Mouse (Mus musculus) CH12.LX (cell line): ENCODE measurements around the gene Lrrc28. TPM values are rescaled to one million over a fixed set of nuclear protein-coding genes. Genes with fewer than 3 reads are reported as not detected.

Source experiments
- DNase-seq: peaks from one replicate; pipeline ENCODE4 v3.0.0-alpha.2; 2013; ENCODE audit errors: extremely low read depth
- H3K27ac ChIP-seq: 2 replicates; pipeline ENCODE4 v1.5.1; 2012; ENCODE audit warnings: low read depth, mild to moderate bottlenecking, control low read depth, moderate library complexity; ENCODE audit not compliant: insufficient read depth
- H3K27me3 ChIP-seq: replicated peaks from 2 replicates; pipeline ENCODE3; 2012; ENCODE audit warnings: inconsistent platforms
- H3K36me3 ChIP-seq, 2 experiments: replicated peaks in 1 of 2; 2 replicates each; pipeline versions ENCODE3 to v1.6.1; 2012; ENCODE audit warnings: inconsistent platforms in 1 of 2, low read length in 1 of 2, mild to moderate bottlenecking in 1 of 2, mixed read lengths in 1 of 2, moderate library complexity in 1 of 2; ENCODE audit not compliant: control insufficient read depth in 1 of 2, insufficient read depth in 1 of 2
- H3K4me1 ChIP-seq, 2 experiments: 2 replicates each; pipeline ENCODE4 v1.6.1; 2012; ENCODE audit warnings: inconsistent platforms in 1 of 2, moderate library complexity in 1 of 2; ENCODE audit not compliant: insufficient read depth in 2 of 2, control insufficient read depth in 1 of 2
- H3K4me2 ChIP-seq: 2 replicates; pipeline ENCODE4 v1.6.1; 2012; ENCODE audit warnings: low read depth, mild to moderate bottlenecking, control low read depth; ENCODE audit not compliant: poor library complexity, insufficient read depth, severe bottlenecking
- H3K4me3 ChIP-seq, 3 experiments: fragments of 150-350 bp in 1 of 3; sonication (generic) in 1 of 3; replicated peaks in 1 of 3; 2 replicates each; pipeline versions ENCODE3 to v1.5.1; 2011 to 2012; ENCODE audit warnings: low read depth in 2 of 3, low read length in 2 of 3, mild to moderate bottlenecking in 2 of 3, moderate library complexity in 2 of 3, control low read depth in 1 of 3, improper control_type of control experiment in 1 of 3, inconsistent platforms in 1 of 3, mixed read lengths in 1 of 3; ENCODE audit not compliant: poor library complexity in 1 of 3
- H3K79me2 ChIP-seq: replicated peaks from 2 replicates; pipeline ENCODE4 v1.6.1; 2012; ENCODE audit warnings: mild to moderate bottlenecking, moderate library complexity; ENCODE audit not compliant: control insufficient read depth, poor library complexity, insufficient read depth, severe bottlenecking; ENCODE audit errors: extremely low read depth
- H3K9ac ChIP-seq: 2 replicates; pipeline ENCODE4 v1.6.1; 2012; ENCODE audit warnings: low read depth, mild to moderate bottlenecking, control low read depth, moderate library complexity; ENCODE audit not compliant: insufficient read depth
- H3K9me3 ChIP-seq: replicated peaks from 2 replicates; pipeline ENCODE3; 2012; ENCODE audit warnings: low read length, inconsistent platforms, mixed read lengths
- CHD2 ChIP-seq: IDR thresholded peaks from 2 replicates; pipeline ENCODE4 v1.6.1; 2011; ENCODE audit warnings: low read length, improper control_type of control experiment
- EP300 ChIP-seq: IDR thresholded peaks from 2 replicates; pipeline ENCODE4 v1.6.1; 2011; ENCODE audit warnings: low read length, improper control_type of control experiment
- GABPA ChIP-seq: IDR thresholded peaks from 2 replicates; pipeline ENCODE4 v1.6.1; 2012; ENCODE audit warnings: low read depth, low read length, improper control_type of control experiment, inconsistent platforms; ENCODE audit not compliant: insufficient replicate concordance
- JUN ChIP-seq: IDR thresholded peaks from 2 replicates; pipeline ENCODE4 v1.6.1; 2011; ENCODE audit warnings: low read depth, mild to moderate bottlenecking, low read length, improper control_type of control experiment, moderate library complexity; ENCODE audit not compliant: insufficient read depth
- JUND ChIP-seq: conservative IDR thresholded peaks from 2 replicates; pipeline ENCODE4 v1.6.1; 2011; ENCODE audit warnings: low read depth, low read length, improper control_type of control experiment
- MAFK ChIP-seq: IDR thresholded peaks from 2 replicates; pipeline ENCODE4 v1.6.1; 2011; ENCODE audit warnings: low read length, improper control_type of control experiment; ENCODE audit not compliant: insufficient replicate concordance
- MAZ ChIP-seq: IDR thresholded peaks from 2 replicates; pipeline ENCODE4 v1.6.1; 2012; ENCODE audit warnings: low read depth, mild to moderate bottlenecking, inconsistent platforms, low read length, improper control_type of control experiment, moderate library complexity
- MEF2A ChIP-seq: IDR thresholded peaks from 2 replicates; pipeline ENCODE4 v1.6.1; 2014; ENCODE audit warnings: low read depth, mild to moderate bottlenecking, inconsistent platforms, low read length, improper control_type of control experiment, borderline replicate concordance
- MXI1 ChIP-seq: IDR thresholded peaks from 2 replicates; pipeline ENCODE4 v1.6.1; 2011; ENCODE audit warnings: mild to moderate bottlenecking, low read depth, low read length, improper control_type of control experiment
- MYC ChIP-seq: IDR thresholded peaks from 2 replicates; pipeline ENCODE4 v1.6.1; 2011; ENCODE audit warnings: low read depth, mild to moderate bottlenecking, improper control_type of control experiment, low read length
- POLR2A ChIP-seq: IDR thresholded peaks from 2 replicates; pipeline ENCODE4 v1.6.1; 2011; ENCODE audit warnings: low read depth, mild to moderate bottlenecking, improper control_type of control experiment, low read length
- RAD21 ChIP-seq: IDR thresholded peaks from 2 replicates; pipeline ENCODE4 v1.6.1; 2011; ENCODE audit warnings: low read depth, mild to moderate bottlenecking, low read length, improper control_type of control experiment, moderate library complexity
- TCF12 ChIP-seq: IDR thresholded peaks from 2 replicates; pipeline ENCODE4 v1.6.1; 2014; ENCODE audit warnings: low read depth, mild to moderate bottlenecking, inconsistent platforms, low read length, improper control_type of control experiment
- UBTF ChIP-seq: IDR thresholded peaks from 2 replicates; pipeline ENCODE4 v1.6.1; 2012; ENCODE audit warnings: low read depth, mild to moderate bottlenecking, inconsistent platforms, low read length, improper control_type of control experiment, moderate library complexity
- ZC3H11A ChIP-seq: IDR thresholded peaks from 2 replicates; pipeline ENCODE4 v1.6.1; 2012; ENCODE audit warnings: low read depth, mild to moderate bottlenecking, inconsistent platforms, low read length, improper control_type of control experiment
- dilution Hi-C: fragments of 300-500 bp; cut with MboI; formaldehyde crosslinking; loops from 2 replicates; pipeline ENCODE4 v1.14.3; 2020; ENCODE audit warnings: low sequenced_read_pairs; ENCODE audit not compliant: extremely low pct_unique_long_range_greater_than_20kb, extremely low pct_ligation_motif_present
- in situ Hi-C: fragments of 300-500 bp; cut with MboI; formaldehyde crosslinking; loops from 3 replicates; pipeline ENCODE4 v1.14.3; 2019; ENCODE audit warnings: low sequenced_read_pairs, low pct_ligation_motif_present, low pct_unique_long_range_greater_than_20kb, mixed read lengths
- polyA plus RNA-seq: library from polyadenylated mRNA; unstranded; fragments of >175 nt; gene quantifications from 2 replicates; pipeline ENCODE4 v1.2.1, GENCODE M21; 2012; ENCODE audit warnings: low read depth; ENCODE audit not compliant: insufficient read length
- total RNA-seq, 2 experiments: library from RNA; depleted of rRNA; stranded (reverse); fragments of 300-350 nt in 1 of 2; fragments of >200 nt in 1 of 2; gene quantifications; 2 replicates each; pipeline ENCODE4 v1.2.3; 2012 to 2014

Gene Lrrc28
- total and polyA plus RNA-seq, 3 experiments = 41.6 to 63.5 (median 59.2) TPM

DNA sequence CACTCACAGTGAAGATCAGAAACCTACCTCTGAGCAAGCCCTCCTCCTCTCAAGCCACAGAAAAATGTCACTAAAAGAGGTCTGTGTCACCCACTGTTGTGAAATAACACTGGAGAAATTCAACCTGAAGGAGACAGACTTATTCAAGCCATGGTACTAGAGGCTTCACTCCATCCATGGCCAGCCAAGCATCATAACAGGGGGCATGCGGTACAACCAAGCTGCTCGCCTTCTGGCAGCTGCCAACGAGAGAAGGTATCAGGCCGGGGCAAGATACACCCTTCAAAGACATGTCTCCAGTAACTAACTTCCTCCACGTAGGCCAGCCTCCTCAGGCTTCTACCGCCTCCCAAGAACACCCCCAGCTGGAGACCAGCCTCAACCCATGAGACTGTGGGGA is 40.0 kb downstream of the Lrrc28 start:
- H3K79me2 ChIP-seq = no peaks in the 10 kb centered on the region; the same call in 1 of the 2 replicates
- H3K27me3 ChIP-seq = no peaks in the 10 kb centered on the region
- no peaks in the 10 kb centered on the region for H3K9me3 ChIP-seq
- TF ChIP-seq CHD2 = no peak
- TF ChIP-seq UBTF = no peak
- no peak for TF ChIP-seq MAFK
- TF ChIP-seq MAZ = no peak
- TF ChIP-seq GABPA = no peak
- TF ChIP-seq EP300 = no peak
- TF ChIP-seq RAD21 = no peak
- TF ChIP-seq MXI1 = no peak
- no peak for TF ChIP-seq MYC
- no peak for TF ChIP-seq POLR2A
- TF ChIP-seq JUN = no peak
- no peak for TF ChIP-seq MEF2A
- TF ChIP-seq ZC3H11A = no peak
- no peak for TF ChIP-seq JUND
- H3K4me2 ChIP-seq = no peak overlapping the region
- no peak for DNase-seq
- H3K36me3 ChIP-seq = peaks cover 19 to 28% of the 10 kb centered on the region in 2 experiments
- H3K9ac ChIP-seq = no peak overlapping the region
- dilution Hi-C loops = no loop called here
- peaks cover 14 to 35% of the 10 kb centered on the region in 2 experiments for H3K4me1 ChIP-seq
- H3K27ac ChIP-seq = no peak overlapping the region
- no peak overlapping the region for H3K4me3 ChIP-seq
- in situ Hi-C loops = no loop called here

DNA sequence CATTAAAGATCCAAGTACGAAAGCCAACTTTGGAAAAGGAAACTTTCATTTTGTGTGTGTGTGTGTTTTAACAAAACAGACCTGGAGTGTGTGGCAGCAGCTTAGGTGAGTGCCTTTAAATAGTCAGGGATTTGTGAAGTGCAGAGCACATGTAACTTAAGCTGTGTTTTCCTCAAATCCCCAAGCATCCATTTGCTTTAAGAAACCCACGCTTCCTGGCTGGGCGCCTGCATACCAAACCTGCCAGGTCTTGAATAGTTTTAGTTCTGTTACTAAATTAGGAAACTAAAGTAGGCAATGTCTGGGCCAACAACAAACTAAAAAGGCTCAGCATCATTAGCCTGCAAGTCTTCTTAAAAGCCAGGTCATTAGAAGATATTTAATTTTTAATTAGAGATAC is 47.0 kb downstream of the Lrrc28 start:
- Histone ChIP-seq H3K4me3 (no peak overlapping the region), H3K27me3 (no peaks in the 10 kb centered on the region), H3K27ac (no peak overlapping the region), H3K4me2 (no peak overlapping the region), H3K9me3 (no peaks in the 10 kb centered on the region), H3K9ac (no peak overlapping the region), H3K36me3 (peaks cover 11 to 28% of the 10 kb centered on the region in 2 experiments), H3K4me1 (peaks cover 6 to 31% of the 10 kb centered on the region in 2 experiments; a peak in 3 of 4 replicates), H3K79me2 (peaks cover 4% of the 10 kb centered on the region; the same call in 1 of the 2 replicates)
- no peak for DNase-seq
- TF ChIP-seq ZC3H11A (no peak), TCF12 (no peak), MAZ (no peak), GABPA (no peak)
- in situ Hi-C loops = no loop called here
- dilution Hi-C loops = no loop called here
